In genomic region chr19:32320366-32320666, GRCm38 (mm10) we compare ENCODE assay signal across 8 mouse cellular contexts.
A peak's percentile ranks its signal among the peaks of the same experiment; 100 is the strongest.
DNase-seq lines count a peak whose midpoint lies in the region; ATAC-seq and TF ChIP-seq lines count a peak whose summit lies in the region.

No protein-coding gene starts in this region.

- no peaks in the 10 kb centered on the region for H3K36me3 ChIP-seq in forebrain, embryonic 11.5 days (ENCODE audit: control insufficient read depth, insufficient read depth, low read length)
- H3K36me3 ChIP-seq in forebrain, embryonic 15.5 days: no peaks in the 10 kb centered on the region
- H3K36me3 ChIP-seq in liver, adult 2 months (ENCODE audit: control insufficient read depth, insufficient read depth, low read length): no peaks in the 10 kb centered on the region
- H3K36me3 ChIP-seq in neural tube, embryonic 13.5 days: no peaks in the 10 kb centered on the region

- H3K27me3 ChIP-seq in forebrain, embryonic 11.5 days (ENCODE audit: control insufficient read depth, insufficient read depth, low read length): peaks cover 11% of the 10 kb centered on the region; the same call in 1 of the 2 replicates
- no peaks in the 10 kb centered on the region for H3K27me3 ChIP-seq in forebrain, embryonic 15.5 days
- no peaks in the 10 kb centered on the region for H3K27me3 ChIP-seq in liver, adult 2 months (ENCODE audit: control insufficient read depth, insufficient read depth, low read length)
- no peaks in the 10 kb centered on the region for H3K27me3 ChIP-seq in neural tube, embryonic 13.5 days

- peak; percentile 95 for TF ChIP-seq CTCF in bone marrow, adult 2 months (IDR thresholded peaks at IDR 0.05; ENCODE audit: control insufficient read depth, insufficient read depth, low read length)
- peak; percentile 87 for TF ChIP-seq CTCF in liver, adult 2 months (IDR thresholded peaks at IDR 0.05; ENCODE audit: low read depth, low read length)

- DNase-seq in forebrain, embryonic 11.5 days (ENCODE audit: low spot score): peak; percentile 71
- DNase-seq in CD4-positive helper T cell, adult 2 months (ENCODE audit: low read depth, low spot score): peak; percentile 84
- DNase-seq in liver, adult 2 months (ENCODE audit: extremely low read depth, low read depth, low spot score): peak; percentile 71
- peak; percentile 89 for DNase-seq in thymus, postnatal 25 days

- no peaks in the 10 kb centered on the region for H3K9me3 ChIP-seq in forebrain, embryonic 11.5 days (ENCODE audit: control insufficient read depth, low read length)
- H3K9me3 ChIP-seq in forebrain, embryonic 15.5 days: no peaks in the 10 kb centered on the region
- no peaks in the 10 kb centered on the region for H3K9me3 ChIP-seq in neural tube, embryonic 13.5 days

- no peak overlapping the region for H3K27ac ChIP-seq in forebrain, embryonic 11.5 days (ENCODE audit: low read depth, low read length)
- H3K27ac ChIP-seq in forebrain, embryonic 15.5 days (replicated peaks): no peak overlapping the region
- H3K27ac ChIP-seq in bone marrow, adult 2 months (ENCODE audit: control insufficient read depth, insufficient read depth, low read depth, low read length, poor library complexity): no peak overlapping the region
- H3K27ac ChIP-seq in liver, adult 2 months (replicated peaks; ENCODE audit: insufficient read depth, low read depth, low read length): 0 out of 2 replicates have a peak overlapping the region, but pooled peaks have one; percentile 24
- H3K27ac ChIP-seq in neural tube, embryonic 13.5 days (replicated peaks): no peak overlapping the region

- peaks cover 11% of the 10 kb centered on the region; the same call in 1 of the 2 replicates for H3K79me2 ChIP-seq in liver, adult 2 months (ENCODE audit: control insufficient read depth, insufficient read depth, low read length)

- TF ChIP-seq POLR2A in bone marrow, adult 2 months (IDR thresholded peaks at IDR 0.05; ENCODE audit: borderline replicate concordance, control insufficient read depth, low read depth, low read length): no peak
- no peak for TF ChIP-seq POLR2A in liver, adult 2 months (IDR thresholded peaks at IDR 0.05; ENCODE audit: extremely low read depth, insufficient read depth, low read length)

- ATAC-seq in forebrain, embryonic 11.5 days (replicated peaks; ENCODE audit: low FRiP score): no peak
- no peak for ATAC-seq in forebrain, embryonic 15.5 days (replicated peaks)
- peak; percentile 60 to 84; a peak in 2 of 4 replicates for ATAC-seq in hematopoietic stem cell, adult 5-6 weeks (replicated peaks in 1 of 2; ENCODE audit: insufficient read depth in 1 of 2, low FRiP score in 2 of 2, low TSS enrichment in 1 of 2, low read depth in 1 of 2, poor library complexity in 2 of 2, severe bottlenecking in 2 of 2)
- 0 out of 2 replicates have a peak, but pooled peaks have one; percentile 26 for ATAC-seq in neural tube, embryonic 13.5 days (ENCODE audit: low read depth)

- H3K4me3 ChIP-seq in forebrain, embryonic 11.5 days (ENCODE audit: low read depth, low read length): no peak overlapping the region
- no peak overlapping the region for H3K4me3 ChIP-seq in forebrain, embryonic 15.5 days
- no peak overlapping the region for H3K4me3 ChIP-seq in bone marrow, adult 2 months (replicated peaks; ENCODE audit: control insufficient read depth, low read depth, low read length)
- no peak overlapping the region for H3K4me3 ChIP-seq in liver, adult 2 months (ENCODE audit: insufficient read depth, low read depth, low read length)
- no peak overlapping the region for H3K4me3 ChIP-seq in neural tube, embryonic 13.5 days

- 47% methylated on average over 4 of the region's 4 CpGs for WGBS in forebrain, embryonic 11.5 days
- WGBS in forebrain, embryonic 15.5 days: 55% methylated on average over 4 of the region's 4 CpGs
- WGBS in bone marrow, adult 2 months: 45% methylated on average over 4 of the region's 4 CpGs
- 27% methylated on average over 4 of the region's 4 CpGs for WGBS in liver, adult 2 months
- WGBS in neural tube, embryonic 13.5 days: 39% methylated on average over 4 of the region's 4 CpGs

- no peak overlapping the region for H3K9ac ChIP-seq in forebrain, embryonic 11.5 days (ENCODE audit: low read length)
- no peak overlapping the region for H3K9ac ChIP-seq in forebrain, embryonic 15.5 days (replicated peaks)
- H3K9ac ChIP-seq in liver, adult 2 months (ENCODE audit: low read depth, low read length): no peak overlapping the region
- no peak overlapping the region for H3K9ac ChIP-seq in neural tube, embryonic 13.5 days

- H3K4me2 ChIP-seq in forebrain, embryonic 11.5 days (ENCODE audit: low read depth, low read length, severe bottlenecking): no peak overlapping the region
- H3K4me2 ChIP-seq in forebrain, embryonic 15.5 days (replicated peaks): no peak overlapping the region
- H3K4me2 ChIP-seq in neural tube, embryonic 13.5 days: no peak overlapping the region

- H3K4me1 ChIP-seq in forebrain, embryonic 11.5 days (replicated peaks; ENCODE audit: control insufficient read depth, insufficient read depth, low read length): 0 out of 2 replicates have a peak, but pooled peaks cover 6% of the 10 kb centered on the region
- H3K4me1 ChIP-seq in forebrain, embryonic 15.5 days: peaks cover 9% of the 10 kb centered on the region; the same call in 1 of the 2 replicates
- peaks cover 1% of the 10 kb centered on the region; the same call in 1 of the 2 replicates for H3K4me1 ChIP-seq in bone marrow, adult 2 months (ENCODE audit: control insufficient read depth, insufficient read depth, low read length)
- H3K4me1 ChIP-seq in liver, adult 2 months (ENCODE audit: control insufficient read depth, insufficient read depth, low read length): peaks cover 30% of the 10 kb centered on the region
- peaks cover 33% of the 10 kb centered on the region for H3K4me1 ChIP-seq in neural tube, embryonic 13.5 days (replicated peaks)

Comparison
In these comparisons a context has a peak if more than half of its experiments do, and no peak if none do; other contexts are left out.
1. ATAC-seq: peak in hematopoietic stem cell, adult 5-6 weeks (2 of 2) and neural tube, embryonic 13.5 days (single experiment); none in forebrain, embryonic 11.5 days (single experiment) and forebrain, embryonic 15.5 days (single experiment).
2. Peak in every context shown above with its lines, with median percentiles within 50 percentile points of each other: DNase-seq.